In the genomic region with DNA sequence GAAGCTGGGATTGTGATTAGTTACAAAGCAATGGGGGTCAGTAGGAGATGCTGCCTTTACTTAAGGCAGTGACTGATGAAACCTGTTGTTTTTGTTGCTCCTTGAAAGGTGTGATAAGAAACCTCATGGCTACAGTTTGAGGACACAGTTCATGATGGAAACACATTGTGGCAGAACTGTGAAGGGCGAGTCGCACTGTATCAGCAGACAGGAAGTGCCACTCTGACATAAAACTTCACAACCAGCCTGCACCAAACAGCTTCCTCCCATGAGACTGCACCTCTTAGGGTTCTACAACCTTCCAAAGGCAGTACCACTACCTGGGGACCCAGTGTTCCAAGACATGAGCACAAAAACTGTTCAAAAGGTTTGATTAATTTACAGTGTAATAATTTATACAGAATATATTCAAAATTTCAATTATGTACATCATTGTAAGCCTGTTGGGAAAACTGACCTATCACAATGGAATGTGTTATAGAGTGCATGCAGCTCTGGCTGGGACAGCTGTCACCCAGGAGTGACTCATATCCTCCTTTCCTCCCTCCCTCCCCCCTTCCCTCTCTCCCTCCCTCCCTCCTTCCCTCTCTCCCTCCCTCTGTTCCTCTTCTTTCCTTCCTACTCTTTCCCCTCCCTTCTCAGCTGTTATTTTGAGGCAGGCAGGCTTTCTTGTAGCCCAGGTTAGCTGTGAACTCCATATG, we compare ENCODE assay signal across 24 mouse cellular contexts. TPM values are rescaled to one million over a fixed set of nuclear protein-coding genes. Genes with fewer than 3 reads are reported as not detected.
DNase-seq lines count a peak whose midpoint lies in the region; ATAC-seq and TF ChIP-seq lines count a peak whose summit lies in the region.
"Had no signal": no experiment of that assay in that cellular context is flagged by ENCODE, and none has a peak within 500 bp of the region (broad histone marks: within the 10 kb centered on the region; RNA-seq: fewer than 3 reads in every experiment).

No protein-coding gene starts in this region.

- H3K4me3 ChIP-seq in heart, embryonic 11.5 days (ENCODE audit: low read depth, low read length) = no peak overlapping the region
- no peak overlapping the region for H3K4me3 ChIP-seq in lung, embryonic 15.5 days
- H3K4me3 ChIP-seq in forebrain, postnatal 0 days (ENCODE audit: low read depth, low read length) = no peak overlapping the region
- H3K4me3 ChIP-seq: embryonic facial prominence, embryonic 10.5 days; hindbrain, embryonic 10.5 days; limb, embryonic 13.5 days; liver, embryonic 15.5 days had no signal

- H3K9ac ChIP-seq in heart, embryonic 11.5 days (ENCODE audit: low read depth, low read length) = no peak overlapping the region
- H3K9ac ChIP-seq in lung, embryonic 15.5 days = no peak overlapping the region
- H3K9ac ChIP-seq in forebrain, postnatal 0 days = no peak overlapping the region
- H3K9ac ChIP-seq: limb, embryonic 13.5 days; liver, embryonic 15.5 days had no signal

- peaks cover 3% of the 10 kb centered on the region; the same call in 1 of the 2 replicates for H3K4me1 ChIP-seq in heart, embryonic 11.5 days (ENCODE audit: control insufficient read depth, insufficient read depth, low read length)
- H3K4me1 ChIP-seq in lung, embryonic 15.5 days = peaks cover 3% of the 10 kb centered on the region; the same call in 1 of the 2 replicates
- H3K4me1 ChIP-seq in forebrain, postnatal 0 days (ENCODE audit: insufficient read depth) = no peaks in the 10 kb centered on the region
- H3K4me1 ChIP-seq: embryonic facial prominence, embryonic 10.5 days; hindbrain, embryonic 10.5 days had no signal

- peak overlapping the region; percentile 57 for H3K27ac ChIP-seq in heart, embryonic 11.5 days (ENCODE audit: low read depth, low read length)
- no peak overlapping the region for H3K27ac ChIP-seq in lung, embryonic 15.5 days
- no peak overlapping the region for H3K27ac ChIP-seq in forebrain, postnatal 0 days (ENCODE audit: low read depth, low read length)
- H3K27ac ChIP-seq: embryonic facial prominence, embryonic 10.5 days; hindbrain, embryonic 10.5 days; limb, embryonic 13.5 days; liver, embryonic 15.5 days had no signal

- DNase-seq in heart, adult 9 months (ENCODE audit: low spot score in 2 of 2) = no peak
- DNase-seq in lung, postnatal 25 days (ENCODE audit: low spot score) = no peak
- peak; percentile 48 to 72 for DNase-seq in natural killer cell, adult 2 months (ENCODE audit: low spot score in 2 of 2)
- DNase-seq in forebrain, postnatal 0 days = no peak
- no peak for DNase-seq in ovary, adult 18-20 months (ENCODE audit: low spot score)
- DNase-seq: adrenal gland, postnatal 25 days; B cell, adult 2 months; cerebellum, adult 9-11 months; gastrocnemius, postnatal 10 days; thymus, postnatal 14 days had no signal

- H3K27me3 ChIP-seq in heart, embryonic 11.5 days (ENCODE audit: control insufficient read depth, insufficient read depth, low read length) = no peaks in the 10 kb centered on the region
- H3K27me3 ChIP-seq in lung, embryonic 15.5 days = no peaks in the 10 kb centered on the region
- no peaks in the 10 kb centered on the region for H3K27me3 ChIP-seq in forebrain, postnatal 0 days (ENCODE audit: insufficient read depth, low read length)
- H3K27me3 ChIP-seq: limb, embryonic 13.5 days had no signal

- no peak for ATAC-seq in heart, embryonic 11.5 days (replicated peaks; ENCODE audit: insufficient number of reproducible peaks, low FRiP score, low TSS enrichment)
- peak; percentile 61; the same call in 1 of the 2 replicates for ATAC-seq in lung, embryonic 15.5 days (ENCODE audit: borderline replicate concordance, extremely low read depth, low FRiP score, low TSS enrichment)
- ATAC-seq in common myeloid progenitor, adult 5-6 weeks (replicated peaks; ENCODE audit: low read depth, poor library complexity, severe bottlenecking) = peak; percentile 44; the same call in 1 of the 2 replicates
- no peak for ATAC-seq in forebrain, postnatal 0 days
- ATAC-seq: intestine, embryonic 16.5 days had no signal

- 33% methylated on average over 2 of the region's 2 CpGs for WGBS in heart, embryonic 11.5 days (ENCODE audit: insufficient replicate concordance)
- 40% methylated on average over 2 of the region's 2 CpGs for WGBS in lung, embryonic 15.5 days
- WGBS in forebrain, postnatal 0 days = 86% methylated on average over 2 of the region's 2 CpGs

- no peaks in the 10 kb centered on the region for H3K9me3 ChIP-seq in heart, embryonic 11.5 days (replicated peaks; ENCODE audit: control insufficient read depth, low read length)
- no peaks in the 10 kb centered on the region for H3K9me3 ChIP-seq in lung, embryonic 15.5 days
- no peaks in the 10 kb centered on the region for H3K9me3 ChIP-seq in forebrain, postnatal 0 days (ENCODE audit: low read length)
- H3K9me3 ChIP-seq: embryonic facial prominence, embryonic 10.5 days; G1E; hindbrain, embryonic 10.5 days; limb, embryonic 13.5 days; liver, embryonic 15.5 days had no signal

- H3K4me2 ChIP-seq in heart, embryonic 11.5 days = no peak overlapping the region
- H3K4me2 ChIP-seq in lung, embryonic 15.5 days = no peak overlapping the region
- H3K4me2 ChIP-seq in forebrain, postnatal 0 days (ENCODE audit: low read depth) = no peak overlapping the region
- H3K4me2 ChIP-seq: limb, embryonic 13.5 days; liver, embryonic 15.5 days had no signal

- no peak for TF ChIP-seq CTCF in forebrain, postnatal 0 days (IDR thresholded peaks at IDR 0.05; ENCODE audit: low read depth)

- H3K36me3 ChIP-seq in heart, embryonic 11.5 days (ENCODE audit: control insufficient read depth, insufficient read depth, low read length) = no peaks in the 10 kb centered on the region
- no peaks in the 10 kb centered on the region for H3K36me3 ChIP-seq in lung, embryonic 15.5 days
- no peaks in the 10 kb centered on the region for H3K36me3 ChIP-seq in forebrain, postnatal 0 days (ENCODE audit: insufficient read depth)
- H3K36me3 ChIP-seq: embryonic facial prominence, embryonic 10.5 days; G1E; hindbrain, embryonic 10.5 days; limb, embryonic 13.5 days; liver, embryonic 15.5 days had no signal

RNA-seq across cellular contexts. Expression of gene Cma1, which starts 1.9 kb away (rescaled TPM):
- polyA plus RNA-seq in heart, embryonic 11.5 days (2014; fragmentation: Nextera tagmentation; extraction: Ambion mirVana) = not detected in 2 replicates
- 4.3 and 5.9 TPM in 2 replicates for polyA plus RNA-seq in lung, embryonic 15.5 days (2015; fragmentation: Nextera tagmentation; extraction: Ambion mirVana)
- total RNA-seq in common myeloid progenitor, adult 5-6 weeks (2017) = not detected in 2 replicates
- total RNA-seq in forebrain, postnatal 0 days (2014; rRNA removed) = 0.76 and 2.6 TPM in 2 replicates
- 3.7 and 4.4 TPM in 2 replicates for polyA plus RNA-seq in forebrain, postnatal 0 days (2015; fragmentation: Nextera tagmentation; extraction: Ambion mirVana)
- total RNA-seq: layer of hippocampus, adult 18-20 months; left cerebral cortex, adult 8-10 months had no signal
- polyA plus RNA-seq: embryonic facial prominence, embryonic 10.5 days; G1E; hindbrain, embryonic 10.5 days had no signal

RNA-seq across cellular contexts. Expression of gene Cma2, which starts 4.4 kb away (rescaled TPM):
- not detected in 2 replicates for polyA plus RNA-seq in heart, embryonic 11.5 days (2014; fragmentation: Nextera tagmentation; extraction: Ambion mirVana)
- polyA plus RNA-seq in lung, embryonic 15.5 days (2015; fragmentation: Nextera tagmentation; extraction: Ambion mirVana) = not detected in 2 replicates
- total RNA-seq in common myeloid progenitor, adult 5-6 weeks (2017) = not detected in 2 replicates
- not detected in 2 replicates for total RNA-seq in forebrain, postnatal 0 days (2014; rRNA removed)
- polyA plus RNA-seq in forebrain, postnatal 0 days (2015; fragmentation: Nextera tagmentation; extraction: Ambion mirVana) = not detected in 2 replicates
- total RNA-seq: adrenal gland, postnatal 25 days; layer of hippocampus, adult 18-20 months; left cerebral cortex, adult 8-10 months; neutrophil, adult 5-6 weeks had no signal
- polyA plus RNA-seq: embryonic facial prominence, embryonic 10.5 days; G1E; hindbrain, embryonic 10.5 days; intestine, embryonic 16.5 days; kidney, embryonic 16.5 days; limb, embryonic 13.5 days; liver, embryonic 15.5 days; stomach, embryonic 14.5 days had no signal

RNA-seq across cellular contexts. Expression of gene Sdr39u1, which starts 46.3 kb away (rescaled TPM):
- polyA plus RNA-seq in heart, embryonic 11.5 days (2014; fragmentation: Nextera tagmentation; extraction: Ambion mirVana) = 36.9 and 42.2 TPM in 2 replicates
- 51.8 and 52.9 TPM in 2 replicates for polyA plus RNA-seq in lung, embryonic 15.5 days (2015; fragmentation: Nextera tagmentation; extraction: Ambion mirVana)
- 7.8 and 11.8 TPM in 2 replicates for total RNA-seq in common myeloid progenitor, adult 5-6 weeks (2017)
- 96.2 and 103 TPM in 2 replicates for total RNA-seq in forebrain, postnatal 0 days (2014; rRNA removed)
- 131 and 132 TPM in 2 replicates for polyA plus RNA-seq in forebrain, postnatal 0 days (2015; fragmentation: Nextera tagmentation; extraction: Ambion mirVana)
- polyA plus RNA-seq: G1E had no signal

Comparison
In these comparisons a context has a peak if more than half of its experiments do, and no peak if none do; other contexts are left out.
1. ATAC-seq: peak in lung, embryonic 15.5 days (single experiment) and common myeloid progenitor, adult 5-6 weeks (single experiment); none in heart, embryonic 11.5 days (single experiment) and forebrain, postnatal 0 days (single experiment).
2. DNase-seq: peak in natural killer cell, adult 2 months (2 of 2); none in heart, adult 9 months (0 of 2), lung, postnatal 25 days (single experiment), forebrain, postnatal 0 days (single experiment) and ovary, adult 18-20 months (single experiment).